Mouse (Mus musculus): ENCODE data around the gene Ier3.

GRCm38 (mm10) chr17:35838122-35838544, 16.6 kb downstream of the Ier3 start, which contains the start of gene Tubb5:
- TF ChIP-seq POLR2A (IDR thresholded peaks at IDR 0.05; ENCODE audit: insufficient read depth, low read depth, low read length) (peak; percentile 95), CTCF (IDR thresholded peaks at IDR 0.05; ENCODE audit: insufficient read depth, low read depth, low read length) (no peak)

Data from olfactory bulb, adult 2 months (tissue).